Mouse (Mus musculus) layer of hippocampus, adult 9-10 months (tissue): ENCODE data around the gene Specc1l.

Experiments used
- DNase-seq: peaks from one replicate; pipeline ENCODE4 v3.0.0; 2022; ENCODE audit warnings: low spot score

Specc1l gene

GRCm38 (mm10) chr10:75224154-75224553 lies 12.3 kb downstream of the Specc1l start:
- no peak for DNase-seq

- no peak for DNase-seq
These were observed 12.8 kb downstream of the Specc1l start for GRCm38 (mm10) chr10:75224630-75225029.

GRCm38 (mm10) chr10:75227381-75227780 lies 15.5 kb downstream of the Specc1l start:
- DNase-seq = no peak

DNA sequence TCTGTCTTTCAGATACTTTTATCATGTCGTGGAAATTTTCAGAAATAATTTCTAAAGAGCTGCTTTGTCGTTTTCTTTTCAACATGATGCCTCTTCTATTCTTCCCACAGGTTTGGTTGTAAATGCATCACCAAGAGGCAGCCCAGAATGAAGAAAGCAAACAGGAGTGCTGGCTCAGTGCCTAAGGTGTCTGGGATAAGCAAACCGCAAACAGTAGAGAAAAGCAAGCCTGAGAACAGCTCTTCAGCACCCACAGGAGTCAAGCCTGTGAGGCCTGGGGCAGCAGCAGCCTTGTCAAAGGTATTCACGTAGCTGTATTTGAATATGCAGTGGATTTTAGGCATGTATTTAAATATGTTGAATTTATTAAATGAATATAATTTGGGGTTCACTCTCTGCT lies 18.7 kb downstream of the Specc1l start:
- no peak for DNase-seq

DNA sequence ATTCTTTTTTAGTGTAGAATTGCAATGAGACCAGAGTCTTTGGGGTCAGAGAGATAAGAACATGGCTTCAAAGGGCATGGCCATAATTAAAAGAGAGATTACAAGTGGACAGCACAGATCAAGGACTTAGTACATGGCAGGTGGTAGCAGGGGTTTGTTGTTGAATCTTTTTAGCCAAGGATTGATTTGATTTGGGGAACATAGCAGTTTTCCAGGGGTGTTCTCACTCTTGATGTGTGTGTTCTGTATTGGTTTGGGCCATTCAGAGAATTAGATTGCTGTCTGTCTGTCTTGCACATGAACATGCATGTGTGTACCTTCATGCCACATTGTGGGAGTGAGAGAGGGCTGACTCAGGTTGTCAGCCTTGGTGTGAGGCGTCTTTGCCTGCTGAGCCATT lies 20.0 kb downstream of the Specc1l start:
- DNase-seq = no peak

- DNase-seq = no peak
These were observed 20.8 kb downstream of the Specc1l start for GRCm38 (mm10) chr10:75232612-75233155.

DNA sequence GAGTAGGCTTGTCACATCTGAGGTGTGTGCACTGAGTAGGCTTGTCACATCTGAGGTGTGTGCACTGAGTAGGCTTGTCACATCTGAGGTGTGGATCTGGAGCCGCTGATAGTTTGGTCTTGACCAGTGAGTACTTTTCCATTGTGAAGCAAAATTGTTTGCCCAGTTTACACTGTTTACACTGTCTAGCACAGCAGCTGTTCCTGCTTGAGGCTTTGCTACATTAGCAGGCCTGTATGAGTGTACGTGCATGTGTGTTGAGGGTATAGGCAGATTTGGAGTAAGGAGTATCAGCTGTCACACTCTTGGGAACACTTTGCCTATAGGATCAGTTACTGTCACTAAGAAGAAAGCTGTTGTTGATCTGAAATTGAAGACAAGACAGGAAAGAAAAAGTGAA lies 21.6 kb downstream of the Specc1l start:
- no peak for DNase-seq

- DNase-seq = no peak
These were observed 23.9 kb downstream of the Specc1l start for GRCm38 (mm10) chr10:75235726-75236125.

DNA sequence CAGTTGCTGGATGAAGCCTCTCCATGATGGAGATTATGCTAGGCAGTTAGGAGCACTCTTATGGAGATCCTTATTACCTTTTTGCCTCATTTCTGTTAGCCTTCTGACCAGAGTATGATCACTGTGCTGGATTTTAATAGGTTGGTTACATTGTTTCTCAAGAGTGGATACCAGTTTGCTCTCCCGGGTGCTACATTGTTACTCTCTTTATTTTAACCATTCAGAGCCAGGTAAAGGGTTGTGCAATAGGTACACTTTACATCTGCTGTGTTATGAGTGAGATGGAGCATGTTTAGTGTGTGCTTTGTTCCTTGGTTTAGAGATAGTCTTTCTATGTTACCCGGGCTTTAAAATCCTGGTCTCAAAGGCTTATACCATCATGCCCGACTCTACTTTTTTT lies 24.3 kb downstream of the Specc1l start:
- DNase-seq = no peak

DNA sequence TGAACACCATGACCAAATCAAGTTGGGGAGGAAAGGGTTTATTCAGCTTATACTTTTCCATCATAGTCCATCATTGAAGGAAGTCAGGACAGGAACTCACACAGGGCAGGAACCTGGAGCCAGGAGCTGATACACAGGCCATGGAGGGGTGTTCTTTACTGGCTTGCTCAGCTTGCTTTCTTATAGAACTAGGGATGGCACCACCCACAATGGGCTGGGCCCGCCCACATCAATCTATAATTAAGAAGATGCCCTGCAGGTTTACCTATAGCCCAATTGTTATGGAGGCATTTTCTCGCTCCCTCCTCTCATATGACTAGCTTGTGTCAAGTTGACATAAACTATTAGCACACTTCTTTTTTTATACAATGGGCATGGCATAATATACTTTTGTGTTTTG lies 25.3 kb downstream of the Specc1l start:
- DNase-seq = no peak

- DNase-seq = no peak
These were observed 28.8 kb downstream of the Specc1l start for GRCm38 (mm10) chr10:75240583-75241250.

- DNase-seq = no peak
These were observed 33.9 kb downstream of the Specc1l start for GRCm38 (mm10) chr10:75245806-75246205.

DNA sequence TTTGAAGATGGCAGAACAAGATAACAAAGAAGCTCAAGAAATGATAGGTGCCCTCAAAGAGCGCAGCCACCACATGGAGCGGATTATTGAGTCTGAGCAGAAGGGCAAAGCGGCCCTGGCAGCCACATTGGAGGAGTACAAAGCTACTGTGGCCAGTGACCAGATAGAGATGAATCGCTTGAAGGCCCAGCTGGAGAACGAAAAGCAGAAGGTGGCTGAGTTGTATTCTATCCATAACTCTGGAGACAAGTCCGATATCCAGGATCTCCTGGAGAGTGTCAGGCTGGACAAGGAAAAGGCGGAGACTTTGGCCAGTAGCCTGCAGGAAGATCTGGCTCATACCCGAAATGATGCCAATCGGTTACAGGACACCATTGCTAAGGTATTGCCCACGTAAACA lies 34.5 kb downstream of the Specc1l start:
- DNase-seq = no peak

GRCm38 (mm10) chr10:75251011-75251410 lies 39.1 kb downstream of the Specc1l start:
- DNase-seq = no peak

GRCm38 (mm10) chr10:75252301-75253022 lies 40.6 kb downstream of the Specc1l start:
- DNase-seq = no peak

- DNase-seq = peak; percentile 24
These were observed 43.2 kb downstream of the Specc1l start for GRCm38 (mm10) chr10:75255091-75255490.

DNA sequence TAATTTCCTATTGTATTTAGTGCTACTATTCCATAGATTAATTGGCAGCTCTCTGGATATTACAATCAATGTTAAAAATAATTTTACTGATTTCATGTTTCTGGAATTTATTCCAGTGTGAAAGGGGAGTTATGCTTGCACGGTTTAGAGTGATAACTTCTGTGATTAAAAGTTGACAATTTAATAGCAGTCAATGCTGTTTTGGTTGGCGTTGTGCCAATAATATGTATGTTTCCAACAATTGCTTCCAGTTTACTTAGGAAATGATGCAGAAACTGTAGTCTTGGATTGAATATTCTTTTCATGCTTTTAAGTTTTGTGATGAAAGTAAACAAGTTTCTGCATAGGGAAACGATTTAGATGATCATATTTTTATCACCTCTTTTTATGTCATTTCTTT lies 45.5 kb downstream of the Specc1l start:
- no peak for DNase-seq

- DNase-seq = no peak
These were observed 46.4 kb downstream of the Specc1l start for GRCm38 (mm10) chr10:75258241-75258640.

DNA sequence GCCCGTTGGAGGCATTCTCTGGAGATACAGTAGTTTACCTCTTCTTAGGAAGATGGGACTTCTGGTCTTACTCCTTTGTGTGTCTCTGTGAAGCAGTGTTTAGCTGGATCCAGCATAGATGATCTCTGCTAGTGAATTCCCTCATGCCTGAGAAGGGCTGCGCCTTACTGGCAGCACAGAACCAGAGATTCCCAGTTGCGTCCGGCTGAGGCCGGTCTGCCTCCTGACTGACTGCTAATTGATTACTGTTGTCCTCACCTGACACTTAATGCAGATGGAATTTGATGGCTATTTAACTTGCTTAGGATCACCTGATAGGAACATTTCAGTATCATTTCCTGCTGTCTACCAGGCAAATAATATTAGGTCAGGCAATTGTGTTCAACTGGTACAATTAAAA lies 49.4 kb downstream of the Specc1l start:
- no peak for DNase-seq

DNA sequence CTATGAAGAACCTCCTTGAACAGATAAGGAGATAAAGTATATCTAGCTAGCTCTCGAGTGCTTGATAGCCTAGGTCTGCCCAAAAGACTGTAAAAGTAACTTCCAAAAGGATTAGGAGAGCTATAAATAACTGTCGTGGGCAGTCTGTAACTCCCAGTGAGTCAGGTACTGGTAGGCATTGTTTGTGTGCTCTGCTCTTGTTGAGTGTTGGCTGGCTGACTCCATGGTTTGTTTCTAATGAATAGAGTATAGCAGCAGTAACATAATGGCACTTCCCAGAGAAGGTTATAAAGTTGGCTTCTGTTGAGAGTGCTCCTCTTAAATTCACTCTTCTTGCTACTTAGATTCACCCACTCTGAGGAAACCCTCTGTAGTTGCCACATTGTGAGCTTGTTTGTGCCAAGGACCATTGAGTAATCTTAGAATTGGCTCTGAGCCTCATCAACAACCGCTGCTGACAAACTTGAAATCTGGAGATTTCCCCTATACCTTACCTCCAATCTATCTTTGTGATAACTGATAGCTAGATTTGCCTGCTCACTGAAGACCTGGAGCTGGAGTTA lies 53.2 kb downstream of the Specc1l start:
- no peak for DNase-seq

DNA sequence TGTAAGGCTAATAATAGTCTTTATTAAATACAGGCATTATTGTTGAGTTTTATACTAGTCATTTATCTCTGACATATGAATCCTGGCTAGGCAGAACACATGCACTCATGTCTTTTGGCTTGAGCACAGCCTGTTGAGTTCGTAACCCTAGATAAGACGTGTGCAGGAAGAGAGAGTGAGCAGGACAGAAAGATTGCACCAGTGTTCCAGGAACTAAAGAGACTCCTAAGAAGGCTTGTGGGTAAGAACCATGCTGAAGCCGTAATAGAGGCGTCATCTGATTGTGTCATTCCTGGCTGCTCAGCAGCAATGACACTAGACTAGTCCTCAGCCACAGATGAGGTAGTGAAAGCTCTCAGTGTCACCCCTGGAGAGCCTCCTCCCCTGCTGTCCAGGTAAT lies 61.1 kb downstream of the Specc1l start:
- no peak for DNase-seq

- no peak for DNase-seq
These were observed 64.6 kb downstream of the Specc1l start for GRCm38 (mm10) chr10:75276427-75277013.

- no peak for DNase-seq
These were observed 65.6 kb downstream of the Specc1l start for GRCm38 (mm10) chr10:75277501-75277900.
